ENCODE assay signal across 15 mouse cellular contexts in genomic region chr14:24275534-24275933, GRCm38 (mm10). TPM values are rescaled to one million over a fixed set of nuclear protein-coding genes. Genes with fewer than 3 reads are reported as not detected.
DNase-seq lines count a peak whose midpoint lies in the region; ATAC-seq lines count a peak whose summit lies in the region.
"Had no signal": no experiment of that assay in that cellular context is flagged by ENCODE, and none has a peak within 500 bp of the region (broad histone marks: within the 10 kb centered on the region; RNA-seq: fewer than 3 reads in every experiment).

No protein-coding gene starts in this region.

- H3K9me3 ChIP-seq in hindbrain, embryonic 11.5 days (ENCODE audit: control insufficient read depth, low read length), result no peaks in the 10 kb centered on the region
- no peaks in the 10 kb centered on the region for H3K9me3 ChIP-seq in hindbrain, embryonic 13.5 days
- no peaks in the 10 kb centered on the region for H3K9me3 ChIP-seq in neural tube, embryonic 11.5 days (ENCODE audit: control insufficient read depth, low read length)
- no peaks in the 10 kb centered on the region for H3K9me3 ChIP-seq in neural tube, embryonic 15.5 days (replicated peaks)
- H3K9me3 ChIP-seq: liver, embryonic 13.5 days had no signal

- H3K4me1 ChIP-seq in hindbrain, embryonic 11.5 days (replicated peaks; ENCODE audit: control insufficient read depth, insufficient read depth, low read length), result no peaks in the 10 kb centered on the region
- H3K4me1 ChIP-seq in hindbrain, embryonic 13.5 days (replicated peaks), result no peaks in the 10 kb centered on the region
- H3K4me1 ChIP-seq in neural tube, embryonic 11.5 days (ENCODE audit: control insufficient read depth, insufficient read depth, low read length), result no peaks in the 10 kb centered on the region
- no peaks in the 10 kb centered on the region for H3K4me1 ChIP-seq in neural tube, embryonic 15.5 days
- H3K4me1 ChIP-seq: liver, embryonic 13.5 days had no signal

- no peaks in the 10 kb centered on the region for H3K36me3 ChIP-seq in hindbrain, embryonic 11.5 days (ENCODE audit: control insufficient read depth, insufficient read depth, low read length)
- no peaks in the 10 kb centered on the region for H3K36me3 ChIP-seq in hindbrain, embryonic 13.5 days
- H3K36me3 ChIP-seq in neural tube, embryonic 11.5 days (ENCODE audit: control insufficient read depth, insufficient read depth, low read length), result no peaks in the 10 kb centered on the region
- H3K36me3 ChIP-seq in neural tube, embryonic 15.5 days, result no peaks in the 10 kb centered on the region
- H3K36me3 ChIP-seq: liver, embryonic 13.5 days had no signal

- H3K27me3 ChIP-seq in hindbrain, embryonic 11.5 days (ENCODE audit: control insufficient read depth, insufficient read depth, low read length), result no peaks in the 10 kb centered on the region
- H3K27me3 ChIP-seq in hindbrain, embryonic 13.5 days, result no peaks in the 10 kb centered on the region
- no peaks in the 10 kb centered on the region for H3K27me3 ChIP-seq in neural tube, embryonic 11.5 days (ENCODE audit: control insufficient read depth, insufficient read depth, low read length)
- no peaks in the 10 kb centered on the region; the same call in 1 of the 2 replicates for H3K27me3 ChIP-seq in neural tube, embryonic 15.5 days (replicated peaks)

- 62% methylated on average over 2 of the region's 2 CpGs for WGBS in hindbrain, embryonic 11.5 days
- WGBS in hindbrain, embryonic 13.5 days, result 51% methylated on average over 2 of the region's 2 CpGs
- 69% methylated on average over 2 of the region's 2 CpGs for WGBS in neural tube, embryonic 11.5 days
- WGBS in neural tube, embryonic 15.5 days, result 53% methylated on average over 2 of the region's 2 CpGs

- H3K4me2 ChIP-seq in hindbrain, embryonic 11.5 days (replicated peaks; ENCODE audit: low read depth, low read length), result no peak overlapping the region
- H3K4me2 ChIP-seq in hindbrain, embryonic 13.5 days, result no peak overlapping the region
- no peak overlapping the region for H3K4me2 ChIP-seq in neural tube, embryonic 11.5 days (ENCODE audit: low read depth)
- H3K4me2 ChIP-seq in neural tube, embryonic 15.5 days, result no peak overlapping the region
- H3K4me2 ChIP-seq: liver, embryonic 13.5 days had no signal

- H3K9ac ChIP-seq in hindbrain, embryonic 11.5 days (ENCODE audit: low read depth, low read length), result no peak overlapping the region
- no peak overlapping the region for H3K9ac ChIP-seq in hindbrain, embryonic 13.5 days
- H3K9ac ChIP-seq in neural tube, embryonic 11.5 days (ENCODE audit: low read length), result no peak overlapping the region
- H3K9ac ChIP-seq in neural tube, embryonic 15.5 days (replicated peaks), result no peak overlapping the region
- H3K9ac ChIP-seq: liver, embryonic 13.5 days had no signal

- ATAC-seq in hindbrain, embryonic 11.5 days (ENCODE audit: low FRiP score), result no peak
- ATAC-seq in hindbrain, embryonic 13.5 days (ENCODE audit: low FRiP score), result no peak
- ATAC-seq in neural tube, embryonic 11.5 days (ENCODE audit: insufficient read depth, low FRiP score, low TSS enrichment), result no peak
- no peak for ATAC-seq in neural tube, embryonic 15.5 days (ENCODE audit: low FRiP score)

- H3K4me3 ChIP-seq in hindbrain, embryonic 11.5 days (ENCODE audit: low read depth, low read length), result no peak overlapping the region
- no peak overlapping the region for H3K4me3 ChIP-seq in hindbrain, embryonic 13.5 days
- H3K4me3 ChIP-seq in neural tube, embryonic 11.5 days (ENCODE audit: low read depth, low read length), result no peak overlapping the region
- no peak overlapping the region for H3K4me3 ChIP-seq in neural tube, embryonic 15.5 days (replicated peaks)
- H3K4me3 ChIP-seq: liver, embryonic 13.5 days had no signal

- peak; percentile 39 for DNase-seq in hindbrain, embryonic 11.5 days (ENCODE audit: low spot score)
- DNase-seq in neural tube, embryonic 11.5 days (ENCODE audit: low spot score), result peak; percentile 19
- DNase-seq in embryo, embryonic 11 days, result peak; percentile 78
- DNase-seq in adipocyte (ENCODE audit: low spot score), result no peak
- DNase-seq in adrenal gland, postnatal 36 days, result no peak
- no peak for DNase-seq in thymus, postnatal 4 days
- DNase-seq: heart, adult 11 months; liver, embryonic 13.5 days; thymus, postnatal 14 days had no signal

- H3K27ac ChIP-seq in hindbrain, embryonic 11.5 days (ENCODE audit: low read depth, low read length), result no peak overlapping the region
- no peak overlapping the region for H3K27ac ChIP-seq in hindbrain, embryonic 13.5 days
- H3K27ac ChIP-seq in neural tube, embryonic 11.5 days (ENCODE audit: low read depth, low read length), result no peak overlapping the region
- no peak overlapping the region for H3K27ac ChIP-seq in neural tube, embryonic 15.5 days (replicated peaks)
- H3K27ac ChIP-seq: liver, embryonic 13.5 days had no signal

RNA-seq across cellular contexts. Expression of gene E330034G19Rik, which starts 17.5 kb away (rescaled TPM):
- polyA plus RNA-seq in hindbrain, embryonic 11.5 days (2014; fragmentation: Nextera tagmentation; extraction: Ambion mirVana), result not detected in 2 replicates
- polyA plus RNA-seq in hindbrain, embryonic 13.5 days (2015; fragmentation: Nextera tagmentation; extraction: Ambion mirVana), result 0.12 and 0.23 TPM in 2 replicates
- not detected in 2 replicates for polyA plus RNA-seq in neural tube, embryonic 11.5 days (2014; fragmentation: Nextera tagmentation; extraction: Ambion mirVana)
- polyA plus RNA-seq in neural tube, embryonic 15.5 days (2015; fragmentation: Nextera tagmentation; extraction: Ambion mirVana), result not detected in 2 replicates
- total RNA-seq in adrenal gland, postnatal 36 days (2021), result not detected
- total RNA-seq: layer of hippocampus, postnatal 10 days; megakaryocyte-erythroid progenitor cell, adult 5-6 weeks; MEL had no signal
- polyA plus RNA-seq: liver, embryonic 13.5 days; spleen, adult 2 months had no signal

RNA-seq across cellular contexts. Expression of gene Dlg5, which starts 29.8 kb away (rescaled TPM):
- 20.8 and 26.9 TPM in 2 replicates for polyA plus RNA-seq in hindbrain, embryonic 11.5 days (2014; fragmentation: Nextera tagmentation; extraction: Ambion mirVana)
- polyA plus RNA-seq in hindbrain, embryonic 13.5 days (2015; fragmentation: Nextera tagmentation; extraction: Ambion mirVana), result 18.7 and 20.5 TPM in 2 replicates
- 25.4 and 26.7 TPM in 2 replicates for polyA plus RNA-seq in neural tube, embryonic 11.5 days (2014; fragmentation: Nextera tagmentation; extraction: Ambion mirVana)
- polyA plus RNA-seq in neural tube, embryonic 15.5 days (2015; fragmentation: Nextera tagmentation; extraction: Ambion mirVana), result 17.5 and 19.9 TPM in 2 replicates
- 10 to 100 TPM; 41.3 to 51.0 TPM for total RNA-seq in adrenal gland, postnatal 36 days (2021)
- total RNA-seq: MEL had no signal

Comparison
In these comparisons a context has a peak if more than half of its experiments do, and no peak if none do; other contexts are left out.
1. DNase-seq: peak in hindbrain, embryonic 11.5 days (single experiment), neural tube, embryonic 11.5 days (single experiment) and embryo, embryonic 11 days (single experiment); none in adipocyte (single experiment), adrenal gland, postnatal 36 days (0 of 2) and thymus, postnatal 4 days (single experiment).